10 mouse cellular contexts compared by ENCODE assay signal in the genomic region with DNA sequence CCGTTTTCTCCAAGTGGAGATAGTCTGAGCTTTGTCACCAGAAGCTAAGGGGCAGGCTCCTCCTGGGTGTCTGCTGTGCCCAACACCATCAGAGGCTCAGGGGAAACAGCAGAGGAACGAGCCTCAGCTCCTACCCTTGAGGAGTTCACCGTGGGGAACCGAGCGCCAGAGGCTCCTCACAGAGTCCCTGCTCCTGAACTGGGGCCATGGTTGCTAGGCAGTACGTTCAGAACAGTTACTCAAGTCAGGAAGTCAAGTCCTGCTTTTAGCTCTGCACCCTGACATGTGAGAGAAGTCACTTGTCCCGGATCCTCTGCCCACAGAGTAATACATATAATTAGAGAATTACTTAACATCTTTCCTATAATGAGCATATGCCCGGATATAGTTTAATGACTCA. TPM values are rescaled to one million over a fixed set of nuclear protein-coding genes. Genes with fewer than 3 reads are reported as not detected.
DNase-seq lines count a peak whose midpoint lies in the region; ATAC-seq lines count a peak whose summit lies in the region.
"Had no signal": no experiment of that assay in that cellular context is flagged by ENCODE, and none has a peak within 500 bp of the region (broad histone marks: within the 10 kb centered on the region; RNA-seq: fewer than 3 reads in every experiment).

No protein-coding gene starts in this region.

- H3K27ac ChIP-seq in hindbrain, embryonic 12.5 days, result 0 out of 2 replicates have a peak overlapping the region, but pooled peaks have one; percentile 2
- H3K27ac ChIP-seq in hindbrain, embryonic 14.5 days, result no peak overlapping the region
- peak overlapping the region; percentile 56; the same call in 1 of the 2 replicates for H3K27ac ChIP-seq in embryonic facial prominence, embryonic 12.5 days
- H3K27ac ChIP-seq: heart, embryonic 15.5 days had no signal

- no peak overlapping the region for H3K9ac ChIP-seq in hindbrain, embryonic 12.5 days
- H3K9ac ChIP-seq in hindbrain, embryonic 14.5 days, result no peak overlapping the region
- H3K9ac ChIP-seq in embryonic facial prominence, embryonic 12.5 days, result 0 out of 2 replicates have a peak overlapping the region, but pooled peaks have one; percentile 36
- H3K9ac ChIP-seq: heart, embryonic 15.5 days had no signal

- intact Hi-C loops in heart, postnatal 14 days (cut with DNase I), result no loop called here
- intact Hi-C loops in left cerebral cortex, postnatal 10 days (cut with DNase I), result no loop called here

- no peak overlapping the region for H3K4me3 ChIP-seq in hindbrain, embryonic 12.5 days
- no peak overlapping the region for H3K4me3 ChIP-seq in hindbrain, embryonic 14.5 days (replicated peaks; ENCODE audit: low read length)
- no peak overlapping the region for H3K4me3 ChIP-seq in embryonic facial prominence, embryonic 12.5 days
- H3K4me3 ChIP-seq: heart, embryonic 15.5 days had no signal

- H3K4me2 ChIP-seq in hindbrain, embryonic 12.5 days (replicated peaks), result no peak overlapping the region
- no peak overlapping the region for H3K4me2 ChIP-seq in hindbrain, embryonic 14.5 days (replicated peaks)
- H3K4me2 ChIP-seq in embryonic facial prominence, embryonic 12.5 days (replicated peaks), result peak overlapping the region; percentile 9; the same call in 1 of the 2 replicates
- H3K4me2 ChIP-seq: heart, embryonic 15.5 days had no signal

- no peaks in the 10 kb centered on the region for H3K36me3 ChIP-seq in hindbrain, embryonic 12.5 days
- H3K36me3 ChIP-seq in hindbrain, embryonic 14.5 days (replicated peaks; ENCODE audit: control insufficient read depth, insufficient read depth), result no peaks in the 10 kb centered on the region
- H3K36me3 ChIP-seq in embryonic facial prominence, embryonic 12.5 days, result no peaks in the 10 kb centered on the region
- H3K36me3 ChIP-seq: heart, embryonic 15.5 days had no signal

- no peaks in the 10 kb centered on the region for H3K9me3 ChIP-seq in hindbrain, embryonic 12.5 days (replicated peaks)
- H3K9me3 ChIP-seq in hindbrain, embryonic 14.5 days (ENCODE audit: control insufficient read depth, low read length), result no peaks in the 10 kb centered on the region
- no peaks in the 10 kb centered on the region for H3K9me3 ChIP-seq in embryonic facial prominence, embryonic 12.5 days
- H3K9me3 ChIP-seq: heart, embryonic 15.5 days had no signal

- no peaks in the 10 kb centered on the region for H3K27me3 ChIP-seq in hindbrain, embryonic 12.5 days
- H3K27me3 ChIP-seq in hindbrain, embryonic 14.5 days (ENCODE audit: control insufficient read depth, insufficient read depth, low read length), result no peaks in the 10 kb centered on the region
- no peaks in the 10 kb centered on the region for H3K27me3 ChIP-seq in embryonic facial prominence, embryonic 12.5 days

- WGBS in hindbrain, embryonic 12.5 days, result 19% methylated on average over 8 of the region's 8 CpGs
- 14% methylated on average over 8 of the region's 8 CpGs for WGBS in hindbrain, embryonic 14.5 days
- WGBS in embryonic facial prominence, embryonic 12.5 days, result 8% methylated on average over 8 of the region's 8 CpGs

- H3K4me1 ChIP-seq in hindbrain, embryonic 12.5 days, result peaks cover 13% of the 10 kb centered on the region
- H3K4me1 ChIP-seq in hindbrain, embryonic 14.5 days (replicated peaks; ENCODE audit: control insufficient read depth, insufficient read depth, low read length), result no peaks in the 10 kb centered on the region
- peaks cover 34% of the 10 kb centered on the region for H3K4me1 ChIP-seq in embryonic facial prominence, embryonic 12.5 days

- DNase-seq in hindbrain, embryonic 14.5 days (ENCODE audit: low spot score), result no peak
- peak; percentile 36 to 37 for DNase-seq in heart, postnatal 14 days
- DNase-seq in frontal cortex, postnatal 25 days (ENCODE audit: low spot score in 2 of 2), result no peak
- DNase-seq in left cerebral cortex, postnatal 10 days (ENCODE audit: extremely low spot score in 1 of 2, low spot score in 2 of 2), result no peak
- DNase-seq in embryo, embryonic 10 days (ENCODE audit: low spot score), result no peak
- DNase-seq: thymus, postnatal 14 days had no signal

- no peak for ATAC-seq in hindbrain, embryonic 12.5 days (ENCODE audit: low FRiP score)
- no peak for ATAC-seq in hindbrain, embryonic 14.5 days (ENCODE audit: low FRiP score)
- ATAC-seq in embryonic facial prominence, embryonic 12.5 days (ENCODE audit: insufficient number of reproducible peaks, insufficient read depth, low FRiP score, low TSS enrichment), result no peak
- ATAC-seq in megakaryocyte progenitor cell, adult 5-6 weeks (replicated peaks; ENCODE audit: poor library complexity), result 0 out of 2 replicates have a peak, but pooled peaks have one; percentile 31

RNA-seq across cellular contexts. Expression of gene Fzd7, which starts 23.3 kb away (rescaled TPM):
- polyA plus RNA-seq in hindbrain, embryonic 12.5 days (2016; fragmentation: Nextera tagmentation; extraction: Ambion mirVana), result 19.0 and 19.4 TPM in 2 replicates
- polyA plus RNA-seq in hindbrain, embryonic 14.5 days (2014; fragmentation: Nextera tagmentation; extraction: Ambion mirVana), result 3.8 and 4.4 TPM in 2 replicates
- 26.3 and 28.5 TPM in 2 replicates for polyA plus RNA-seq in embryonic facial prominence, embryonic 12.5 days (2016; fragmentation: Nextera tagmentation; extraction: Ambion mirVana)
- 1 to 10 TPM; 4.7 to 6.4 TPM for total RNA-seq in heart, postnatal 14 days (2021)
- 6.7 and 7.5 TPM in 2 replicates for total RNA-seq in megakaryocyte progenitor cell, adult 5-6 weeks (2015)
- total RNA-seq in megakaryocyte progenitor cell, adult 5-6 weeks (2017), result 4.2 and 7.0 TPM in 2 replicates
- 1 to 10 TPM; 5.4 to 6.1 TPM for total RNA-seq in left cerebral cortex, postnatal 10 days (2021)

RNA-seq across cellular contexts. Expression of gene Gm973, which starts 57.2 kb away (rescaled TPM):
- 6.0 and 9.4 TPM in 2 replicates for polyA plus RNA-seq in hindbrain, embryonic 12.5 days (2016; fragmentation: Nextera tagmentation; extraction: Ambion mirVana)
- polyA plus RNA-seq in hindbrain, embryonic 14.5 days (2014; fragmentation: Nextera tagmentation; extraction: Ambion mirVana), result 7.1 and 10.6 TPM in 2 replicates
- polyA plus RNA-seq in embryonic facial prominence, embryonic 12.5 days (2016; fragmentation: Nextera tagmentation; extraction: Ambion mirVana), result 0.67 and 0.82 TPM in 2 replicates
- under 1 TPM; 0.29 to 0.79 TPM for total RNA-seq in heart, postnatal 14 days (2021)
- total RNA-seq in megakaryocyte progenitor cell, adult 5-6 weeks (2015), result 0.30 TPM in 1 of 2 replicates, not detected in the other
- 0.20 TPM in 1 of 2 replicates, not detected in the other for total RNA-seq in megakaryocyte progenitor cell, adult 5-6 weeks (2017)
- 1 to 10 TPM; 4.6 to 4.8 TPM for total RNA-seq in left cerebral cortex, postnatal 10 days (2021)

Comparison
In these comparisons a context has a peak if more than half of its experiments do, and no peak if none do; other contexts are left out.
1. DNase-seq: peak in heart, postnatal 14 days (2 of 2); none in hindbrain, embryonic 14.5 days (single experiment), frontal cortex, postnatal 25 days (0 of 2), left cerebral cortex, postnatal 10 days (0 of 2) and embryo, embryonic 10 days (single experiment).